Mouse (Mus musculus) kidney, adult 2 months (tissue): ENCODE results near the gene Zbtb8os.

Experiments
- CTCF ChIP-seq: fragments of 200-500 bp; conservative IDR thresholded peaks from 2 replicates; pipeline ENCODE4 v1.5.1; 2011; ENCODE audit warnings: low read depth, mild to moderate bottlenecking, control low read depth, low read length, moderate library complexity, mixed read lengths; ENCODE audit not compliant: insufficient read depth, insufficient read length
- POLR2A ChIP-seq: fragments of 200-500 bp; IDR thresholded peaks from one replicate; pipeline ENCODE4 v1.6.1; 2011; ENCODE audit warnings: low read depth, low read length, control low read depth

DNA sequence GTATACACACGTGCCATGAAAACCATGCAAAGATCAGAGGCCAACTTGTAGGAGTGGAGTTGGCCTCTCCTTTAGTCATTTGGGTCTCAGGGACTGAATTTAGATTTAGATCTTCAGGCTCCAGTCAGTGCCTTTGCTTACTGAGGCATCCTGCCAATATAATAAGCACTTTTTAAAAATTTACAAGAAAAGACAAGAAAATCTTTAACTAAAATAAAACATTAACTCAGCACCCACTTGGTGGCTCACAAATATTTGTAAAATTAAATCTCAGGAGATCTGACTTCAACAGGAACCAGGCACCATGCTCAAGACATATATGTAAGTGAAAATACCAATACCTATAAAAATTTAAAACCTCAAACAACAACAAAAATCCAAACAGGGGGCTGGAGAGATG lies 14.6 kb upstream of the Zbtb8os start:
- no peak for TF ChIP-seq POLR2A
- TF ChIP-seq CTCF = no peak
